Mouse (Mus musculus) forebrain, embryonic 15.5 days (tissue): ENCODE measurements around the gene Sap30l. TPM values are rescaled to one million over a fixed set of nuclear protein-coding genes. Genes with fewer than 3 reads are reported as not detected.
"Not testable (repeated sequence)": the region's sequence is repeated elsewhere in the genome, so short reads cannot be mapped to it uniquely, and the experiment has no call there.

ENCODE experiments used
- ATAC-seq: fragments of 200-750 bp; cut with Nextera tagmentation; replicated peaks from 2 replicates; pipeline ENCODE4 v1.8.0; 2017; ENCODE audit warnings: mild to moderate bottlenecking, moderate TSS enrichment, moderate library complexity
- H3K27ac ChIP-seq: fragments of 300-500 bp; sonication (generic); replicated peaks from 2 replicates; pipeline ENCODE4 v1.5.1; 2015; ENCODE audit warnings: mild to moderate bottlenecking, inconsistent platforms
- H3K27me3 ChIP-seq: fragments of 300-500 bp; sonication (generic); 2 replicates; pipeline ENCODE4 v1.6.1; 2015; ENCODE audit warnings: inconsistent platforms
- H3K36me3 ChIP-seq: fragments of 300-500 bp; sonication (generic); 2 replicates; pipeline ENCODE4 v1.6.1; 2015; ENCODE audit warnings: mild to moderate bottlenecking, inconsistent platforms
- H3K4me1 ChIP-seq: fragments of 300-500 bp; sonication (generic); 2 replicates; pipeline ENCODE4 v1.6.1; 2015; ENCODE audit warnings: inconsistent platforms
- H3K4me2 ChIP-seq: fragments of 300-500 bp; sonication (generic); replicated peaks from 2 replicates; pipeline ENCODE4 v1.6.1; 2015; ENCODE audit warnings: mild to moderate bottlenecking, inconsistent platforms
- H3K4me3 ChIP-seq: fragments of 300-500 bp; sonication (generic); 2 replicates; pipeline ENCODE4 v1.5.1; 2015; ENCODE audit warnings: mild to moderate bottlenecking, inconsistent platforms
- H3K9ac ChIP-seq: fragments of 300-500 bp; sonication (generic); replicated peaks from 2 replicates; pipeline ENCODE4 v1.6.1; 2015; ENCODE audit warnings: mild to moderate bottlenecking, inconsistent platforms
- H3K9me3 ChIP-seq: fragments of 300-500 bp; sonication (generic); 2 replicates; pipeline ENCODE4 v1.6.1; 2016; ENCODE audit warnings: inconsistent platforms
- WGBS: fragments of 180-500 bp; shearing (Covaris S2); methylation state at CpG from one replicate; pipeline ENCODE4 v1.1.7; 2015; ENCODE audit warnings: mixed read lengths; 5-methylcytosine and 5-hydroxymethylcytosine counted together
- polyA plus RNA-seq: library from polyadenylated mRNA; unstranded; fragments of >200 nt; fragmentation: Nextera tagmentation; extraction: Ambion mirVana; gene quantifications from 2 replicates; pipeline ENCODE4 v1.2.1, GENCODE M21; 2015

Gene Sap30l
- polyA plus RNA-seq, 1 experiment from 2014 or later, result 11.8 TPM

DNA sequence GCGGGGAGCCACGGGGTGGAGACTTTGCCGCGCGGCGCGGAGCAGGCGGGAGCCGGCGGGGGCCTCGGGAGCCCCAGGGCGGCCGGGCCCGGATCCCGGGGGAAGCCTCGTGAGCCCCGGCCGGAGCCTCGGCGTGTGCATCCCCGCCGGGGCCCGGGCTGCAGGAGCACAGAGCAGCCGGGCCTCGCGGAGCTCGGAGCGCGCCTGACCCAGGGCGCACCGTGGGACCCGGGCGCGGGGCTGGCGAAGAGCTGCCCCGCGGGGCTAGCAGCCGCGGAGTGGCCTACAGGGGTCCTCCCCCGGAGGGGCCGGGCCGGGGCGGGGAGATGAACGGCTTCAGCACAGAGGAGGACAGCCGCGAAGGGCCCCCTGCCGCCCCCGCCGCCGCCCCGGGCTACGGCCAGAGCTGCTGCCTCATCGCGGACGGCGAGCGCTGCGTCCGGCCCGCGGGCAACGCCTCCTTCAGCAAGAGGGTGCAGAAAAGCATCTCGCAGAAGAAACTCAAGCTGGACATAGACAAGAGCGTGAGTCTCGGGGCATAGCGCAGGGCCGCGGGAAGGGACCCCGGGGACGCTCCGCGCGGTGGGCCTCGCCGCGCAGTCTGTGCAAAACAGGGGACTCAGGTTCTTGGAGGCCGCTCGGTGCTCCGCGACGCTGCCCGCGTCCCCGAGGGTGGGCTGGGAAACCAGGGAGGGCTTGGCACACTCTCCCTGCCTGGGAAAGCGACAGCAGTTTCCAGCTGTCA is 501 bp downstream of the Sap30l start:
- peak overlapping the region; percentile 51 for H3K27ac ChIP-seq
- no peaks in the 10 kb centered on the region for H3K36me3 ChIP-seq
- H3K9ac ChIP-seq, result peak overlapping the region; percentile 80
- peak; percentile 73 for ATAC-seq
- WGBS, result under 1% methylated on average over 75 of the region's 85 CpGs
- H3K4me2 ChIP-seq, result peak overlapping the region; percentile 86
- H3K4me1 ChIP-seq, result peaks cover 29% of the 10 kb centered on the region
- no peaks in the 10 kb centered on the region for H3K9me3 ChIP-seq
- H3K4me3 ChIP-seq, result peak overlapping the region; percentile 91
- no peaks in the 10 kb centered on the region for H3K27me3 ChIP-seq

DNA sequence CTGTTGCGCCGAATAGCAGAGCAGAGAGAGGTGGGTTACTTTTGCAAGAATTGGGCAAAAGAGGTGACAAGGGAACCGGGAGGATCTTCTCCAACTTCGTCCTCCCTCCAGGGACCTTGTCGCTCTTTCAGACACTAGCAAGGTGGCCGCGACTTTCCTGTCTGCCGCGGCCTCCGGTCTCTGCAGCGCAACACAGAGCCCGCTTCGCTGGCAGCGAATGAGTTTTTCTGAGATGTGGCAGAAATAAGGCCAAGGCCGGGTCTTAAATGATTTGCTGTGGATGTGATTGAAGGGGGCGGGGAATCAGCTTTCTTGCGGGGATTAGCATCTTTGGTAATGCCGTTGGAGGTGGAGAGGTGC is 1.1 kb downstream of the Sap30l start:
- H3K4me2 ChIP-seq, result peak overlapping the region; percentile 86
- ATAC-seq, result no peak
- peak overlapping the region; percentile 91 for H3K4me3 ChIP-seq
- H3K27ac ChIP-seq, result no peak overlapping the region; the same call in 1 of the 2 replicates
- no peaks in the 10 kb centered on the region for H3K27me3 ChIP-seq
- peak overlapping the region; percentile 80 for H3K9ac ChIP-seq
- WGBS, result under 1% methylated on average over 18 of the region's 18 CpGs
- H3K4me1 ChIP-seq, result peaks cover 29% of the 10 kb centered on the region
- H3K36me3 ChIP-seq, result no peaks in the 10 kb centered on the region
- H3K9me3 ChIP-seq, result no peaks in the 10 kb centered on the region

DNA sequence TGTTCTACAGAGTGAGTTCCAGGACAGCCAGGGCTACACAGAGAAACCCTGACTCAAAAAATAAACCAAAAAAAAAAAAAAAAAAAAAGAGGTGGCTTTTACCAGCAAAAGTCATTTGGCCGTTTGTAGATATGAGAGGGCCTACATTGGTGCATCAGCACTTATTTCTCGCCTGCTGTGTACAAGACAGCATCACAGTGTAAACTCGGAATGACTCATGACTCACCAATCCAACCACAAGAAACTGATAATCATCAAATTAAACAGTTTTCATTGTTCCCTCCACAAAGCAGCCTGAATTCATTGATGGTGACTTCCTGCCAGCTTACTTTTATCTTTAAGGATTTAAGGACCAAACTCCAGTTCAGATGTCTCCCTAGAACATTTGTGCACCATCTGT is 3.6 kb downstream of the Sap30l start:
- Histone ChIP-seq H3K9ac (no peak overlapping the region), H3K4me3 (no peak overlapping the region), H3K27ac (no peak overlapping the region), H3K36me3 (peaks cover 17% of the 10 kb centered on the region), H3K4me1 (peaks cover 29% of the 10 kb centered on the region), H3K4me2 (no peak overlapping the region), H3K9me3 (no peaks in the 10 kb centered on the region), H3K27me3 (no peaks in the 10 kb centered on the region)
- WGBS, result 79% methylated on average over 3 of the region's 3 CpGs
- no peak for ATAC-seq

DNA sequence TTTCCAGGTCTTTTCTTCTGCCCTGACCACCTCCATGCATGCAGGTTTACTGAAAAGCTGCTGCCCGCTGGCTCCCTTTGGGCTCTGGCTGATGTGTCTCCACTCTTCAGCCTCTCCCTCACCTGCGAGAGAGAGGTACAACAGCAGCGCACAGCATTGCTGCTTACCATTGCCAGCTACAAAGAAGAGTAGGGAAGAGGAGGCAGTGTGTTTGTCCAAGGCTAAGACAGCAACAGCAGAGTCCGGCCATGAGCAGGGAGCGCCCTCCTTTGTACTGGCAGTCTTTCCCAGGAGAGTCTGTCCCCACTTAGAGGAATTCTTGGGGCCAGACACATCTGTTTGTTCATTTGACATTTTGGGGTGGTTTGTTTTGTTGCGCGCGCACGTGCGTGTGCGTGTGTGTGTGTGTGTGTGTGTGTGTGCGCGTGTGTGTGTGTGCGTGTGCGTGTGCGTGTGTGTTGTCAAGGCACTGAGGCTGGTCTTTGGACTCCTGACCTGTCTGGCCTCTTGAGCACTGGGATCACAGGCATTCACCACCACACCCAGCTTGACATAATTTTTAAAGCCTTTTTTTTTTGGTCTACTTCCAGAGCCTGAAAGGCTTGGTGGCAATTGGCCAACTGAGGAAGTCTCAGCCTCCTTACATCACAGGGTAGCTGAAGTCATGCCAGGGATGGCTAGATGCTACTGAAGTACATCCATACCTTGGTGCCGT is 7.7 kb downstream of the Sap30l start:
- Histone ChIP-seq H3K9me3 (no peaks in the 10 kb centered on the region), H3K9ac (no peak overlapping the region), H3K4me2 (no peak overlapping the region), H3K4me3 (no peak overlapping the region), H3K4me1 (no peaks in the 10 kb centered on the region), H3K27ac (no peak overlapping the region), H3K36me3 (peaks cover 36% of the 10 kb centered on the region), H3K27me3 (no peaks in the 10 kb centered on the region)
- no peak for ATAC-seq
- WGBS, result 90% methylated on average over 17 of the region's 17 CpGs

DNA sequence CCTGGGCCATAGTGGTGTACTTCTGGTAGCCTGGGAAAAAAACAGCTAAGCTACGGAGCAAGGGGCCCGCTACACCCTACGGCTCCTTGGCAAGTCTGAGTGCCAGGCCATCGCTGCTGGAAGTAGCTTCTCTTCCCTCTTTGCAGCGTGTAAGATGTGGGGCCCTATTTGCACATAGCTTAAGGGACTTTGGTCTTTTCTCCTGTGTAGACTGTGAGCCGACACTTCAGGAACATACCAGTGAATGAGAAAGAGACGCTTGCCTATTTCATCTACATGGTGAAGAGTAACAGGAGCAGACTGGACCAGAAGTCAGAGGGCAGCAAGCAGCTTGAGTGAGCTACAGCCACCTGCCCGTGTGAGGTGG is 8.3 kb downstream of the Sap30l start:
- peaks cover 36% of the 10 kb centered on the region for H3K36me3 ChIP-seq
- ATAC-seq, result no peak
- H3K4me1 ChIP-seq, result no peaks in the 10 kb centered on the region
- 90% methylated on average over 8 of the region's 8 CpGs for WGBS
- H3K4me3 ChIP-seq, result no peak overlapping the region
- H3K9ac ChIP-seq, result no peak overlapping the region
- H3K27ac ChIP-seq, result no peak overlapping the region
- H3K27me3 ChIP-seq, result no peaks in the 10 kb centered on the region
- no peak overlapping the region for H3K4me2 ChIP-seq
- no peaks in the 10 kb centered on the region for H3K9me3 ChIP-seq

DNA sequence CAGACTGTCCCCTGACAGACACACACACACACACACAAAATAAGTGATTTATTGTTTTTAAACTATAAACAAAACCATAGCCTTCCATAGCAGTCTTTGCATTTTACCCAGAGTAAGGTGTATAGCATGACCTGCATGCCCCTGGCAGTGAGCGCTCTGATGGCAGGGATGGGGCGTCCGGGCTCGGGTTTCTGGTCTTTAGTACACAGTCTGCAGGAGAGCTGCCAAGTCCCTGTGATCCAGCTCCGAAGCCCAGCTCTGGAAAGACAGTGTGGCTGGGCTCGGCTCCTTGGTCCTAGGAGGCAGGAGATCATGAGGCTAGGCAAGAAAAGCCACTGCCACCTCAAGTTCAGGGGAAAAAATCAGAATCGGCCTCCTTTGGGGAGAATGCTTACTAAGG is 9.6 kb downstream of the Sap30l start:
- Histone ChIP-seq H3K4me2 (no peak overlapping the region), H3K9me3 (no peaks in the 10 kb centered on the region), H3K27me3 (no peaks in the 10 kb centered on the region), H3K36me3 (peaks cover 36% of the 10 kb centered on the region), H3K27ac (no peak overlapping the region), H3K4me1 (no peaks in the 10 kb centered on the region), H3K9ac (no peak overlapping the region), H3K4me3 (no peak overlapping the region)
- ATAC-seq, result no peak
- WGBS, result 87% methylated on average over 7 of the region's 7 CpGs

DNA sequence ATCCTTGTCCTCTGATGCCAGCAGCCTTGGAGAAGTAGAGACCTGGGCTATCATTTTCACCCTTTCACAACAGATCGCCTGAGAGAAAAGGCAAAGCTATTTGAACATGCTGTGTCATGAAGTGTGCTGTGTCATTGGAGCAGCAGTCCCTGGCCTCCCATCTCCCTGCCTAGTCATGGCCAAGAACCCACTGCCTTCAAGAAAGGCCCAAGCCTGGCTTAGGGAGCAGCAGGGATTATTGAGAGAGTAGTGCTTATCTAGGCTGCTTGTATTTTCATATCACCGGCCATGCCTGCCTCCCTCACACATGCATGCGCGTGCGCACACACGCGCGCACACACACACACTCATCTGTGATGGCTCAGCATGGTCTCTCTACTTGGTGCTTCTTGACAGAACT is 10.8 kb downstream of the Sap30l start:
- 98% methylated on average over 8 of the region's 8 CpGs for WGBS

DNA sequence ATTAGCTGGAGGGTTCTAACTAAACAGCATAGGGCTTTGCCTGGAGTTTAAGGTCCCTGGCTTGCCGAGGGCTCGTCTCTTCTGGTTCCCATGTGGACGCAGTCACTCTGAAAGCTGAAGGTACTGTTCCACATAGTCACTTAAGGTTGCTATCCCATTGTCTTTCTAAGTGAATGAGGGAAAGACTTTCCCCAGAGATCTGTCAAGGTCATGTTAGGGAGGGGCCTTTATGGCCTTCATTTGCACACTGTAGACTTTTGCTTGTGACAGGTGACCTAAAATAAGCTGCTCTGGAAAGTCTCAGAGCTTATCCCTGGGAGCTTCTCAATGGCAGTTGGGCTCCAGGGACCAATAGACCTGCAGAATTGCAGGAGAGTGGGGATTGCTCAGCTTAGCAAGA is 12.2 kb downstream of the Sap30l start:
- WGBS, result 95% methylated on average over 3 of the region's 3 CpGs

More for the DNA sequence above, 10.8 kb downstream of the Sap30l start:
- no peak for ATAC-seq
- Histone ChIP-seq H3K27ac (no peak overlapping the region), H3K27me3 (no peaks in the 10 kb centered on the region), H3K4me2 (no peak overlapping the region), H3K9ac (no peak overlapping the region), H3K9me3 (no peaks in the 10 kb centered on the region), H3K36me3 (peaks cover 36% of the 10 kb centered on the region), H3K4me1 (no peaks in the 10 kb centered on the region), H3K4me3 (no peak overlapping the region)

DNA sequence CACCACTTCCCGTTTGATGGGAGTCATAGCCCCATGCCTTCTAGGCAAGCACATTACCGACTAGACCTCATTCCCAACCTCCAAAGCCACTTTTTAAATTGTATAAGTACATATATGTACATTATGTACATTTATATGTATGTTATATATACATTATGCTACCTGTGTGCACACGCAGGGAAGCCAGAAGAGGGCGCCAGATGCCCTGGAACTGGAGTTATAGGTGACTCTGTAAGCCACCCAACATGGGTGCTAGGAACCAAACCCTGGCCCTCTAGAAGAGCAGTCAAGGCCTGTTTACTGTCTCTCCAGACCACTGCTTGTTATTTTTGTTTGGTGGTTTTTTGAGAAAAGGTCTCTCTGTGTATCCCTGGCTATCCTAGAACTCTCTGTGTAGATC is 16.8 kb downstream of the Sap30l start:
- no peak overlapping the region for H3K27ac ChIP-seq
- no peaks in the 10 kb centered on the region for H3K4me1 ChIP-seq
- no peaks in the 10 kb centered on the region for H3K27me3 ChIP-seq
- H3K4me3 ChIP-seq, result no peak overlapping the region
- H3K9ac ChIP-seq, result no peak overlapping the region
- no peak for ATAC-seq
- no peaks in the 10 kb centered on the region for H3K36me3 ChIP-seq
- H3K9me3 ChIP-seq, result no peaks in the 10 kb centered on the region
- 87% methylated on average over 4 of the region's 4 CpGs for WGBS
- H3K4me2 ChIP-seq, result no peak overlapping the region

More for the DNA sequence above, 12.2 kb downstream of the Sap30l start:
- no peak overlapping the region for H3K4me2 ChIP-seq
- no peak overlapping the region for H3K27ac ChIP-seq
- H3K36me3 ChIP-seq, result peaks cover 30% of the 10 kb centered on the region
- no peaks in the 10 kb centered on the region for H3K27me3 ChIP-seq
- no peaks in the 10 kb centered on the region for H3K9me3 ChIP-seq
- H3K4me3 ChIP-seq, result no peak overlapping the region
- no peak for ATAC-seq
- no peak overlapping the region for H3K9ac ChIP-seq
- H3K4me1 ChIP-seq, result no peaks in the 10 kb centered on the region

DNA sequence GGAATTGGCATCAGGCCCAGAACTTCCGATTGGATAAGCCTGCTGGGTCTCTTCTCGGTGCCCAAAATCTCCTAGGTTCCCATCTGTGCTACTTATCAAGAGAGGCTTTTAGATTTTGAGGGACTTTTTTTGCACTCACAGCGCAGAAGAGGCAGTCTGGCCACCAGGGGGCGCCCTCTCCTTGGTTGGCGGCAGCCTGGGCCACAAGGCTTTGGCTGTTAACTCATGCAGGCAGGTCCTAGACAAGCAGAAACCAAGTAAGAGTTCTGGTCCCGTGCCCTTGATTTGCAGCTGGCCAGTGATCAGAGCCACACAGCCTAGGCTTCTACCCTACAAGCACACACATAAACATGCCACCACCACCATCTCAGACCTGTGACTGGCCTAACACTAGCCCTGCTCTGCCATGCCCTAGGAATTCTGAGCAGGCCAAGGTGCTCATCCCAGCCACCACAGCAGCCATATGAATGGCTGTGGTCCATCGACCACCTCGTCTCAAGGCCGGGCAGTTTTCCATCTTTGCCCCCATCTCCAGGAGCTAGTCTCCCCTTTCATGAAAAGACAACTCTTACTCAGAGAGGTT is 18.7 kb downstream of the Sap30l start:
- H3K9me3 ChIP-seq, result no peaks in the 10 kb centered on the region
- H3K9ac ChIP-seq, result no peak overlapping the region
- ATAC-seq, result 0 out of 2 replicates have a peak, but pooled peaks have one; percentile 46
- H3K27ac ChIP-seq, result no peak overlapping the region
- H3K4me2 ChIP-seq, result no peak overlapping the region
- H3K27me3 ChIP-seq, result peaks cover 4% of the 10 kb centered on the region; the same call in 1 of the 2 replicates
- no peaks in the 10 kb centered on the region for H3K4me1 ChIP-seq
- 25% methylated on average over 9 of the region's 9 CpGs for WGBS
- no peak overlapping the region for H3K4me3 ChIP-seq
- H3K36me3 ChIP-seq, result no peaks in the 10 kb centered on the region

DNA sequence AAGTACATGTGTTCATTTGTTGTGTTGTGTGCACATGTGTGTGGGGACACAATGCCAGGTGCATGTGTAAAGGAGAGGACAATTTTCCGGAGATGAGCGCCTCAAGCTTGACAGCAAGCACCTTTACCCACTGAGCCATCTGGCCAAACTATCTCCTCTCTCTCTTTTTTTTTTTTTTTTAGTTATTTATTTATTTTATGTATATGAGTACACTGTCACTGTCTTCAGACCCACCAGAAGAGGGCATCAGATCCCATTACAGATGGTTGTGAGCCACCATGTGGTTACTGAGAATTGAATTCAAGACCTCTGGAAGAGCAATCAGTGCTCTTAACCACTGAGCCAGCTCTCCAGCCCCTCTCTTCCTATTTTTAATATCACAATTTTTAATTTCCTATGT is 21.7 kb downstream of the Sap30l start:
- H3K9me3 ChIP-seq, H3K4me1 ChIP-seq, H3K4me2 ChIP-seq, H3K4me3 ChIP-seq, H3K27ac ChIP-seq, H3K9ac ChIP-seq, ATAC-seq, H3K36me3 ChIP-seq: not testable (repeated sequence)
- 95% methylated on average over 2 of the region's 2 CpGs for WGBS
- peaks cover 19% of the 10 kb centered on the region for H3K27me3 ChIP-seq

DNA sequence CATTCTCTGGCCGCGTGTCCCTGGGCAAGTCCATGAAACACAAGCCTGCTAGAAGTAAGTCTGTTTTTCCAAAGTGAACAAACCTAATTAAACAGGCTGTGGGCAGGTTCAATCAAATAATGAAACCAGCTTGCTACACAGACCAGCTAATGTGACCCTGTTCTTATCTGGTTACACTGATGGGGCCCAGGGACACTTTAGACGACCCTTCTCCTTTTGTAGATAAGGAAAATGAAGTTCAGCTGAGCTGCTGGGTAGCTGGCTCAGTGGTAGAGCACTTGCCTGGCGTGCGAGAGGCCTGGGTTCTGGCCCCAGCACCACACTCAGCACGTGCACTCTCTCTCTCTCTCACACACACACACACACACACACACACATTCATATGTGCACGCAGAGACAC is 22.3 kb downstream of the Sap30l start:
- Histone ChIP-seq H3K4me2 (no peak overlapping the region), H3K4me3 (no peak overlapping the region), H3K27me3 (peaks cover 22% of the 10 kb centered on the region), H3K27ac (no peak overlapping the region), H3K36me3 (no peaks in the 10 kb centered on the region), H3K9ac (no peak overlapping the region), H3K9me3 (no peaks in the 10 kb centered on the region), H3K4me1 (peaks cover 10% of the 10 kb centered on the region)
- 70% methylated on average over 7 of the region's 7 CpGs for WGBS
- no peak for ATAC-seq
